In the genomic region with DNA sequence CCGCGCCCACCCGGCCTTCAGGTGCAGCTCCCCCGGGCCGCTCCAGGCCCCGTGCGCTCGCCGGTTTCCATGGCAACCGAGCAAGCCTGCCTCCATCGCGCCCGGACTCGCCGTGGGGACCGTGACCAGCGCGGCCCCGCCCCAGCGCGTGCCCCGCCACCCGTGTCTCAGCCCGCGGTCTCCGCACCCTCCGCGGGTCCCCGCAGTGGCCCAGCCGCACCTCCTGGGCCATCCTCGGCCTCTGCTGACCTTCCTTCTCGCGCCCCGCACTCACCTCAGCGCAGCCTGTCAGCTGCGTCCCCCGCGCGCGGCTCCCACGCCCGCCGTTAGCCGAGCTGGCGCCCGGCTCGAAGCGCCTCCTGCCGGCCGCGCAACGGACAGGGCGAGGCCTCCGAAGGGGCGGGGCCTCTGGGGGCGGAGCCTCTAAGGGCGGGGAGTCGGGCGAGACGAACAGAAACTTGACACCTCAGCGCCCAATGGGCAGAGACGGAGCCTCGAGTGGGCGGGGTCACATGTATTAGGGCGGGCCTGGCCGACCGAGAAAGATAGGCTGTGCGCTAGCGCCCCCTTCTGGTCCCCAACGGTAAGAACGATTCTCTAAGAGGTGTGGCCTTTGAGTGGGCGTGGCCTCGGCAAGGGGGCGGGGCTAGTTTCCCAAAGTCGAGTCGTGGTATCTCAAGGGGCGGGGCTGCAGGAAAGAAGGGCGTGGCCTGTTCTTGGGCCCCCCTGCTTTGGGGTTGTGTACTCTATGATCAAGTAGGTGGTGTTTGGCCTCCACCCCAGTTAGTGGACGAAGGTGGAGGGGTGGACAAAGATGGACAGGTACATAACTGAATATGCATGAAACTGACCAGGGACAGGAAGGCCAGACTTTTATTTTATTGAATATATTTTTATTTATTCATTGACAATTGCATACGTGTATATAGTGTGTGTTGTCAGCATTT, we compare ENCODE assay signal across 8 mouse cellular contexts. TPM values are rescaled to one million over a fixed set of nuclear protein-coding genes. Genes with fewer than 3 reads are reported as not detected.
DNase-seq lines count a peak whose midpoint lies in the region; ATAC-seq and TF ChIP-seq lines count a peak whose summit lies in the region.

TSS of gene Radil (minus strand) at position 393 of the 947 bp plus-strand sequence.

- intact Hi-C loops in gastrocnemius, adult 2 months (cut with DNase I), result loop anchor here (1.0 kb wide), 2 partner anchors 49 to 73 kb away; no protein-coding TSS in a partner anchor

- no peaks in the 10 kb centered on the region for H3K36me3 ChIP-seq in hindbrain, embryonic 16.5 days (ENCODE audit: control insufficient read depth, insufficient read depth, low read length)

- H3K27me3 ChIP-seq in hindbrain, embryonic 16.5 days (replicated peaks; ENCODE audit: control insufficient read depth, insufficient read depth, low read length), result no peaks in the 10 kb centered on the region

- peak within 1 kb of the TSS; percentile 78 for H3K4me2 ChIP-seq in hindbrain, embryonic 16.5 days (ENCODE audit: low read length)

- 2% methylated on average over 76 of the region's 80 CpGs for WGBS in hindbrain, embryonic 16.5 days

- no peaks in the 10 kb centered on the region for H3K9me3 ChIP-seq in hindbrain, embryonic 16.5 days (ENCODE audit: control insufficient read depth, low read length)

- peak within 1 kb of the TSS; percentile 91 for H3K27ac ChIP-seq in cortical plate, adult 2 months (ENCODE audit: insufficient read depth, low read length)
- H3K27ac ChIP-seq in gastrocnemius, adult 2 months, result peak within 1 kb of the TSS; percentile 85
- H3K27ac ChIP-seq in hindbrain, embryonic 16.5 days (ENCODE audit: low read depth, low read length), result peak within 1 kb of the TSS; percentile 40

- no peaks in the 10 kb centered on the region; the same call in 1 of the 2 replicates for H3K4me1 ChIP-seq in cortical plate, adult 2 months (ENCODE audit: control insufficient read depth, insufficient read depth, low read length)
- H3K4me1 ChIP-seq in hindbrain, embryonic 16.5 days (ENCODE audit: control insufficient read depth, insufficient read depth, low read depth, low read length), result peaks cover 6% of the 10 kb centered on the region

- peak; percentile 100 for DNase-seq in adipocyte (ENCODE audit: low spot score)
- DNase-seq in gastrocnemius, adult 2 months, result peak; percentile 98
- peak; percentile 98 to 99 for DNase-seq in left cerebral cortex, adult 18-20 months (ENCODE audit: low spot score in 2 of 2)
- DNase-seq in lung, postnatal 4 days, result peak; percentile 97 to 98
- peak; percentile 99 for DNase-seq in right cerebral cortex, adult 18-20 months
- peak; percentile 76 for DNase-seq in urinary bladder, adult 2 months (ENCODE audit: low spot score)

- peak within 1 kb of the TSS; percentile 69 for H3K9ac ChIP-seq in hindbrain, embryonic 16.5 days (ENCODE audit: low read depth, low read length)

- 0 out of 2 replicates have a peak, but pooled peaks have one; percentile 34 for TF ChIP-seq POLR2A in cortical plate, adult 2 months (IDR thresholded peaks at IDR 0.05; ENCODE audit: extremely low read depth, insufficient read depth, low read length)

- peak within 1 kb of the TSS; percentile 55 for H3K4me3 ChIP-seq in cortical plate, adult 2 months (ENCODE audit: insufficient read depth, low read length)
- peak within 1 kb of the TSS; percentile 74 for H3K4me3 ChIP-seq in gastrocnemius, adult 2 months
- peak within 1 kb of the TSS; percentile 54 for H3K4me3 ChIP-seq in hindbrain, embryonic 16.5 days (ENCODE audit: low read length)

- peak; percentile 95 for ATAC-seq in hindbrain, embryonic 16.5 days

- peak; percentile 81 for TF ChIP-seq CTCF in cortical plate, adult 2 months (IDR thresholded peaks at IDR 0.05; ENCODE audit: extremely low read depth, insufficient read depth, low read length)
- peak; percentile 85 for TF ChIP-seq CTCF in gastrocnemius, adult 2 months (IDR thresholded peaks at IDR 0.05)

RNA-seq across cellular contexts. Expression of gene Radil, which starts in this region (rescaled TPM):
- 16.5 and 17.7 TPM in 2 replicates for polyA plus RNA-seq in cortical plate, adult 2 months (2012; rRNA removed)
- 1 to 10 TPM; 1.5 to 1.8 TPM for total RNA-seq in gastrocnemius, adult 2 months (2021)
- polyA plus RNA-seq in hindbrain, embryonic 16.5 days (2015; fragmentation: Nextera tagmentation; extraction: Ambion mirVana), result 24.3 and 25.0 TPM in 2 replicates
- total RNA-seq in left cerebral cortex, adult 18-20 months (2021), result 10 to 100 TPM; 14.1 to 15.4 TPM
- 2.6 and 3.4 TPM in 2 replicates for polyA plus RNA-seq in urinary bladder, adult 2 months (2012; rRNA removed)

Comparison
In these comparisons a context has a peak if more than half of its experiments do, and no peak if none do; other contexts are left out.
1. Peak in every context shown above with its lines: DNase-seq, ATAC-seq, H3K4me3 ChIP-seq and H3K27ac ChIP-seq.
2. RNA of gene Radil (total RNA-seq): 14.1 to 15.4 TPM in left cerebral cortex, adult 18-20 months; 1.5 to 1.8 TPM in gastrocnemius, adult 2 months; every median in the first group is over 4 times any median in the second.
3. H3K27ac ChIP-seq: peak in every context shown above with its lines; median percentile 91 in cortical plate, adult 2 months; 85 in gastrocnemius, adult 2 months; 40 in hindbrain, embryonic 16.5 days.